Mouse (Mus musculus) MEL (cell line): ENCODE measurements around the gene Trabd. TPM values are rescaled to one million over a fixed set of nuclear protein-coding genes. Genes with fewer than 3 reads are reported as not detected.

Experiments
- DNase-seq: peaks from one replicate; pipeline ENCODE4 v3.0.0; 2011; ENCODE audit warnings: low read depth, low spot score
- H3K27ac ChIP-seq: 2 replicates; pipeline ENCODE4 v1.5.1; 2012; ENCODE audit warnings: low read depth, mild to moderate bottlenecking, control low read depth, low read length, moderate library complexity; ENCODE audit not compliant: control insufficient read depth
- H3K27me3 ChIP-seq, 2 experiments: fragments of 150-350 bp in 1 of 2; sonication (generic) in 1 of 2; 2 replicates each; pipeline ENCODE4 v1.6.1; 2012; ENCODE audit warnings: low read length in 2 of 2, mild to moderate bottlenecking in 2 of 2, improper control_type of control experiment in 1 of 2, moderate library complexity in 1 of 2; ENCODE audit not compliant: insufficient read depth in 2 of 2, control insufficient read depth in 1 of 2
- H3K36me3 ChIP-seq, 2 experiments: 2 replicates each; pipeline ENCODE4 v1.6.1; 2012 to 2014; ENCODE audit warnings: low read length in 2 of 2, improper control_type of control experiment in 1 of 2, inconsistent platforms in 1 of 2, mild to moderate bottlenecking in 1 of 2; ENCODE audit not compliant: insufficient read depth in 2 of 2, control insufficient read depth in 1 of 2
- H3K4me1 ChIP-seq, 2 experiments: fragments of 150-350 bp in 1 of 2; sonication (generic) in 1 of 2; 2 replicates each; pipeline ENCODE4 v1.6.1; 2012; ENCODE audit warnings: low read length in 2 of 2, improper control_type of control experiment in 1 of 2, mild to moderate bottlenecking in 1 of 2; ENCODE audit not compliant: insufficient read depth in 2 of 2, control insufficient read depth in 1 of 2
- H3K4me3 ChIP-seq, 2 experiments: fragments of 150-350 bp in 1 of 2; sonication (generic) in 1 of 2; 2 replicates each; pipeline ENCODE4 v1.5.1; 2012; ENCODE audit warnings: low read depth in 2 of 2, low read length in 2 of 2, mild to moderate bottlenecking in 2 of 2, moderate library complexity in 2 of 2, control low read depth in 1 of 2, improper control_type of control experiment in 1 of 2; ENCODE audit not compliant: control insufficient read depth in 1 of 2, insufficient read depth in 1 of 2
- H3K79me2 ChIP-seq: 2 replicates; pipeline ENCODE4 v1.6.1; 2012; ENCODE audit warnings: mild to moderate bottlenecking, low read length, moderate library complexity; ENCODE audit not compliant: control insufficient read depth, poor library complexity, insufficient read depth
- H3K9ac ChIP-seq: 2 replicates; pipeline ENCODE4 v1.6.1; 2012; ENCODE audit warnings: low read depth, mild to moderate bottlenecking, control low read depth, low read length, moderate library complexity; ENCODE audit not compliant: control insufficient read depth, poor library complexity, severe bottlenecking
- H3K9me3 ChIP-seq: fragments of 150-350 bp; sonication (generic); replicated peaks from 2 replicates; pipeline ENCODE4 v1.6.1; 2012; ENCODE audit warnings: mild to moderate bottlenecking, low read length, improper control_type of control experiment, moderate library complexity; ENCODE audit not compliant: insufficient read depth
- CTCF ChIP-seq, 3 experiments: IDR thresholded peaks in 2 of 3; conservative IDR thresholded peaks in 1 of 3; 2 replicates each; pipeline ENCODE4 v1.5.1; 2011 to 2012; ENCODE audit warnings: low read length in 3 of 3, low read depth in 2 of 3, mild to moderate bottlenecking in 2 of 3, improper control_type of control experiment in 1 of 3, inconsistent platforms in 1 of 3, mixed read lengths in 1 of 3, moderate library complexity in 1 of 3; ENCODE audit not compliant: control insufficient read depth in 1 of 3, insufficient read depth in 1 of 3, poor library complexity in 1 of 3, severe bottlenecking in 1 of 3
- E2F4 ChIP-seq: IDR thresholded peaks from 2 replicates; pipeline ENCODE4 v1.6.1; 2011; ENCODE audit warnings: low read depth, low read length, improper control_type of control experiment, borderline replicate concordance
- ELF1 ChIP-seq: IDR thresholded peaks from 2 replicates; pipeline ENCODE4 v1.6.1; 2014; ENCODE audit warnings: low read depth, mild to moderate bottlenecking, inconsistent platforms, low read length, improper control_type of control experiment, moderate library complexity
- ETS1 ChIP-seq: IDR thresholded peaks from 2 replicates; pipeline ENCODE4 v1.6.1; 2012; ENCODE audit warnings: low read depth, mild to moderate bottlenecking, inconsistent platforms, low read length, improper control_type of control experiment, moderate library complexity
- HCFC1 ChIP-seq: IDR thresholded peaks from 2 replicates; pipeline ENCODE4 v1.6.1; 2012; ENCODE audit warnings: low read depth, mild to moderate bottlenecking, inconsistent platforms, low read length, improper control_type of control experiment, moderate library complexity
- MAX ChIP-seq: IDR thresholded peaks from 2 replicates; pipeline ENCODE4 v1.6.1; 2011; ENCODE audit warnings: low read length, improper control_type of control experiment
- MAZ ChIP-seq: IDR thresholded peaks from 2 replicates; pipeline ENCODE4 v1.6.1; 2012; ENCODE audit warnings: low read depth, mild to moderate bottlenecking, inconsistent platforms, low read length, improper control_type of control experiment
- MXI1 ChIP-seq: IDR thresholded peaks from 2 replicates; pipeline ENCODE4 v1.6.1; 2011; ENCODE audit warnings: mild to moderate bottlenecking, low read depth, low read length, improper control_type of control experiment
- NELFE ChIP-seq: IDR thresholded peaks from 2 replicates; pipeline ENCODE4 v1.6.1; 2011; ENCODE audit warnings: low read depth, low read length, improper control_type of control experiment
- NRF1 ChIP-seq: IDR thresholded peaks from 2 replicates; pipeline ENCODE4 v1.6.1; 2014; ENCODE audit warnings: low read depth, mild to moderate bottlenecking, inconsistent platforms, low read length, improper control_type of control experiment, moderate library complexity; ENCODE audit not compliant: poor library complexity, insufficient read depth, severe bottlenecking
- POLR2A ChIP-seq, 2 experiments: IDR thresholded peaks; 2 replicates each; pipeline ENCODE4 v1.6.1; 2011 to 2012; ENCODE audit warnings: low read length in 2 of 2, mild to moderate bottlenecking in 2 of 2, control low read depth in 1 of 2, improper control_type of control experiment in 1 of 2, low read depth in 1 of 2, moderate library complexity in 1 of 2; ENCODE audit not compliant: control insufficient read depth in 1 of 2, insufficient read depth in 1 of 2, poor library complexity in 1 of 2
- RCOR1 ChIP-seq: IDR thresholded peaks from 2 replicates; pipeline ENCODE4 v1.6.1; 2012; ENCODE audit warnings: low read depth, mild to moderate bottlenecking, inconsistent platforms, low read length, improper control_type of control experiment
- SIN3A ChIP-seq: IDR thresholded peaks from 2 replicates; pipeline ENCODE4 v1.6.1; 2012; ENCODE audit warnings: low read length, improper control_type of control experiment, inconsistent platforms
- TBP ChIP-seq: IDR thresholded peaks from 2 replicates; pipeline ENCODE4 v1.8.0; 2011; ENCODE audit warnings: low read depth, low read length, improper control_type of control experiment
- TCF12 ChIP-seq: IDR thresholded peaks from 2 replicates; pipeline ENCODE4 v1.6.1; 2014; ENCODE audit warnings: low read depth, mild to moderate bottlenecking, inconsistent platforms, low read length, improper control_type of control experiment, moderate library complexity
- UBTF ChIP-seq: IDR thresholded peaks from 2 replicates; pipeline ENCODE4 v1.6.1; 2012; ENCODE audit warnings: low read depth, mild to moderate bottlenecking, inconsistent platforms, low read length, improper control_type of control experiment, moderate library complexity, borderline replicate concordance; ENCODE audit not compliant: insufficient read depth
- USF2 ChIP-seq, 2 experiments: IDR thresholded peaks; 2 replicates each; pipeline ENCODE4 v1.6.1; 2011 to 2012; ENCODE audit warnings: improper control_type of control experiment in 2 of 2, low read length in 2 of 2, borderline replicate concordance in 1 of 2, inconsistent platforms in 1 of 2, low read depth in 1 of 2, mild to moderate bottlenecking in 1 of 2; ENCODE audit not compliant: insufficient read depth in 1 of 2
- ZMIZ1 ChIP-seq: IDR thresholded peaks from 2 replicates; pipeline ENCODE4 v1.6.1; 2012; ENCODE audit warnings: low read depth, mild to moderate bottlenecking, inconsistent platforms, low read length, improper control_type of control experiment, moderate library complexity
- polyA plus RNA-seq, 2 experiments: library from polyadenylated mRNA; stranded (reverse) in 1 of 2; unstranded in 1 of 2; fragments of >175 nt in 1 of 2; fragments of >200 nt in 1 of 2; gene quantifications; 2 replicates each; pipeline versions ENCODE4 v1.2.1 to v1.2.4; 2012; ENCODE audit warnings: low replicate concordance in 2 of 2, low read depth in 1 of 2; ENCODE audit not compliant: insufficient read length in 2 of 2, insufficient read depth in 1 of 2, missing spikeins in 1 of 2
- total RNA-seq: library from RNA; depleted of rRNA; stranded (reverse); fragments of 300-350 nt; gene quantifications from 2 replicates; pipeline ENCODE4 v1.2.3, GENCODE M21; 2012

The Trabd gene
- total and polyA plus RNA-seq, 3 experiments = 45.9 to 81.4 TPM; not detected in 1

- Histone ChIP-seq H3K36me3 (no peaks in the 10 kb centered on the region; a peak in 1 of 4 replicates), H3K27ac (peak within 1 kb of the TSS; percentile 45; the same call in 1 of the 2 replicates), H3K9me3 (no peaks in the 10 kb centered on the region), H3K4me3 (peak within 1 kb of the TSS; percentile 84 to 86), H3K9ac (peak within 1 kb of the TSS; percentile 95), H3K4me1 (peaks cover 2% of the 10 kb centered on the region in 2 experiments; a peak in 2 of 4 replicates), H3K27me3 (no peaks in the 10 kb centered on the region), H3K79me2 (peaks cover 3% of the 10 kb centered on the region; the same call in 1 of the 2 replicates)
- TF ChIP-seq SIN3A (peak; percentile 78; the same call in 1 of the 2 replicates), HCFC1 (peak; percentile 85), USF2 (IDR thresholded peaks at IDR 0.05; ENCODE audit: borderline replicate concordance in 1 of 2, insufficient read depth in 1 of 2, low read depth in 1 of 2, low read length in 2 of 2) (no peak), ETS1 (peak; percentile 74), ZMIZ1 (peak; percentile 88), POLR2A (IDR thresholded peaks at IDR 0.05; ENCODE audit: control insufficient read depth in 1 of 2, insufficient read depth in 1 of 2, low read depth in 1 of 2, low read length in 2 of 2, poor library complexity in 1 of 2) (peak; percentile 86 to 93), TCF12 (peak; percentile 47), TBP (0 out of 2 replicates have a peak, but pooled peaks have one; percentile 35), MXI1 (0 out of 2 replicates have a peak, but pooled peaks have one; percentile 46), NELFE (peak; percentile 86), RCOR1 (no peak), MAZ (peak; percentile 83; the same call in 1 of the 2 replicates), MAX (peak; percentile 49; the same call in 1 of the 2 replicates), E2F4 (no peak), ELF1 (peak; percentile 74)
- peak; percentile 91 for DNase-seq
Measured at GRCm38 (mm10) chr15:89088607-89089247, 13.8 kb downstream of the Trabd start, which contains the start of gene Selenoo. Selenoo (plus strand) TSS chr15:89089084.

- no peaks in the 10 kb centered on the region for H3K27me3 ChIP-seq
- peak overlapping the region; percentile 95 for H3K9ac ChIP-seq
- peaks cover 0 to 5% of the 10 kb centered on the region in 2 experiments; a peak in 1 of 4 replicates for H3K36me3 ChIP-seq
- TF ChIP-seq UBTF (0 out of 2 replicates have a peak, but pooled peaks have one; percentile 70), CTCF (IDR thresholded peaks at IDR 0.05 in 2 of 3, conservative IDR thresholded peaks at IDR 0.05 in 1 of 3; ENCODE audit: control insufficient read depth in 1 of 3, insufficient read depth in 1 of 3, low read depth in 2 of 3, low read length in 3 of 3, poor library complexity in 1 of 3, severe bottlenecking in 1 of 3) (no peak), MAX (no peak), MXI1 (0 out of 2 replicates have a peak, but pooled peaks have one; percentile 0), NRF1 (no peak)
- DNase-seq = peak; percentile 58
- H3K4me3 ChIP-seq = peak overlapping the region; percentile 84 to 86
- H3K9me3 ChIP-seq = no peaks in the 10 kb centered on the region
- peak overlapping the region; percentile 45; the same call in 1 of the 2 replicates for H3K27ac ChIP-seq
- peaks cover 2% of the 10 kb centered on the region in 2 experiments; a peak in 2 of 4 replicates for H3K4me1 ChIP-seq
- H3K79me2 ChIP-seq = peaks cover 3% of the 10 kb centered on the region; the same call in 1 of the 2 replicates
Measured at GRCm38 (mm10) chr15:89089248-89090051, 14.5 kb downstream of the Trabd start.
